Mouse (Mus musculus) stomach, embryonic 16.5 days (tissue): ENCODE measurements at regions not wholly inside any gene's neighbourhood (a gene's known extent, or its start where the extent isn't known, plus 50 kb on each side); places are given as distances from the start of the nearest gene placed in this dataset.

Source experiments
- ATAC-seq: fragments of 200-750 bp; cut with Nextera tagmentation; 2 replicates; pipeline ENCODE4 v1.8.0; 2017; ENCODE audit warnings: moderate number of reproducible peaks, moderate TSS enrichment; ENCODE audit not compliant: insufficient read depth, low FRiP score
- H3K27ac ChIP-seq: fragments of 300-500 bp; sonication (generic); 2 replicates; pipeline ENCODE4 v1.5.1; 2014; ENCODE audit warnings: low read length
- H3K27me3 ChIP-seq: fragments of 300-500 bp; sonication (generic); 2 replicates; pipeline ENCODE4 v1.6.1; 2014; ENCODE audit warnings: low read length, control low read depth, mixed read lengths; ENCODE audit not compliant: control insufficient read depth, insufficient read depth
- H3K36me3 ChIP-seq: fragments of 300-500 bp; sonication (generic); 2 replicates; pipeline ENCODE4 v1.6.1; 2014; ENCODE audit warnings: low read length; ENCODE audit not compliant: control insufficient read depth, insufficient read depth
- H3K4me1 ChIP-seq: fragments of 300-500 bp; sonication (generic); 2 replicates; pipeline ENCODE4 v1.6.1; 2014; ENCODE audit warnings: low read length, control low read depth, mixed read lengths; ENCODE audit not compliant: control insufficient read depth, insufficient read depth
- H3K4me2 ChIP-seq: fragments of 300-500 bp; sonication (generic); 2 replicates; pipeline ENCODE4 v1.6.1; 2014; ENCODE audit warnings: low read depth, low read length, mixed read lengths
- H3K4me3 ChIP-seq: fragments of 300-500 bp; sonication (generic); replicated peaks from 2 replicates; pipeline ENCODE4 v1.5.1; 2014; ENCODE audit warnings: mild to moderate bottlenecking, low read length
- H3K9ac ChIP-seq: fragments of 300-500 bp; sonication (generic); 2 replicates; pipeline ENCODE4 v1.6.1; 2014; ENCODE audit warnings: low read length
- H3K9me3 ChIP-seq: fragments of 300-500 bp; sonication (generic); replicated peaks from 2 replicates; pipeline ENCODE4 v1.6.1; 2016; ENCODE audit warnings: low read length, control low read depth; ENCODE audit not compliant: control insufficient read depth
- WGBS: fragments of 180-500 bp; shearing (Covaris S2); extraction: QIAGEN DNeasy Blood & Tissue Kit; methylation state at CpG from one replicate; pipeline ENCODE4 v1.1.7; 2014; 5-methylcytosine and 5-hydroxymethylcytosine counted together

DNA sequence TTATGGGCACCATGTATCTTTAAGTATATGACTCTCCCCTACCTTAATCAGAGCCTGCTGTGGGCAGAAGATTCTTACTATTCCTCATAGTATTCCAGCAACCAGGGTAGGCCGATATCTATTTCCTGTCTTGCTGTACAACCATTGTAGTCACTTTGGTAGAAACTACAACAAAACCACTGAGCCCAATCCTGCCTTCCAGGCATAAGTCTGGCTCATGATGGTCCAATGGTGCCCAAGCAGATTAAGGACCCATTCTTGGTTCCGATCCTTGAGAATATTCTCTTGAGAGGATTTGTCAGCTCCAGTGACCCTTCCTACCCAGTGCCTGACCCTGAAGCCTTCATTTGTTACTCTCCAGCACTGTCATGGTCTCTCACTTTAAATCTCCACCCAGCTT is 102.9 kb upstream of the Mylip start:
- Histone ChIP-seq H3K4me2 (no peak overlapping the region), H3K4me3 (no peak overlapping the region), H3K27me3 (no peaks in the 10 kb centered on the region), H3K36me3 (no peaks in the 10 kb centered on the region), H3K9ac (no peak overlapping the region), H3K4me1 (no peaks in the 10 kb centered on the region), H3K27ac (no peak overlapping the region), H3K9me3 (no peaks in the 10 kb centered on the region; the same call in 1 of the 2 replicates)
- 97% methylated on average over 2 of the region's 2 CpGs for WGBS
- ATAC-seq, result no peak

DNA sequence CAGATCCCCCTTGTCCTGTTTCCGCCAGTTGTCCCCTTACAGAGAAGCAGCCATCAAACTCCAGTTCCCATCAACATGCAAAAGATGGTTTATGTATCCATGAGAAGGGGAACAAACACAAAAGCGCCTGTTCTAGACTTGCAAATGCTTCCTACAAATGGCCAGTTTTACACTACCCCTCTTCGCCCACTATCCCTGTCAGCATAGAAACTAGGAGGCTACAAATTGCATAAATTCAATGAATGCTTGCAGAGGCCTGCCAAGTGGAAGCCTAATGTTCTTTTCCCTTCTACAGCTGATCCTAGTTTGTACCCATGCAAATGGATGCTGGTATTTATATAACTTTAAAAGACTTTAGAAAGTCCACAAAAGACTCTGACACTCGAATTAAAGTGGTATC is 102.3 kb upstream of the Mylip start:
- H3K4me2 ChIP-seq, result no peak overlapping the region
- WGBS, result 83% methylated on average over 4 of the region's 4 CpGs

DNA sequence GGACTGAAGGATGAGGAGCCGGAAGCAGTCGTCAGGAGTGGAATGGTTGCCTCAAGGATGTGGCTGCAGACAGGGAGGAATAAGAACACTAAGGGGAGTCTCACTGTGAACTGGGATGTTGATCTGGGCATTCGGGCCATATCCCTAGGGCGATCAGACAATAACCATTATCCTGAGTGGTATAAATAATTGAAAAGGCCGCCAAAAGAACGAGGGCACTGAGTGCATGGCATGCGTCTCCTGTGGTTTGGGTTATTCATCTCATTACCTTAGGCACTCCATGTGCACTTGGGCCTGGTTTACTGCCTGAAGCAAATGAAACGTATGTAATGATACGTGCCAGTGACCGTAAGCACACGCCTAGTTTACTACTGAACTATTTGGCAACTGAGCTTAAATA is 99.6 kb upstream of the Mylip start:
- H3K9ac ChIP-seq, result no peak overlapping the region
- ATAC-seq, result no peak
- H3K9me3 ChIP-seq, result no peaks in the 10 kb centered on the region; the same call in 1 of the 2 replicates
- 97% methylated on average over 11 of the region's 11 CpGs for WGBS
- no peaks in the 10 kb centered on the region for H3K4me1 ChIP-seq
- H3K4me3 ChIP-seq, result no peak overlapping the region
- no peaks in the 10 kb centered on the region for H3K36me3 ChIP-seq
- no peak overlapping the region for H3K4me2 ChIP-seq
- H3K27ac ChIP-seq, result no peak overlapping the region
- no peaks in the 10 kb centered on the region for H3K27me3 ChIP-seq

More for the DNA sequence above, 102.3 kb upstream of the Mylip start:
- H3K4me3 ChIP-seq, result no peak overlapping the region
- no peak overlapping the region for H3K9ac ChIP-seq
- H3K27ac ChIP-seq, result no peak overlapping the region
- no peaks in the 10 kb centered on the region for H3K27me3 ChIP-seq
- no peaks in the 10 kb centered on the region for H3K4me1 ChIP-seq
- no peaks in the 10 kb centered on the region for H3K36me3 ChIP-seq
- H3K9me3 ChIP-seq, result no peaks in the 10 kb centered on the region; the same call in 1 of the 2 replicates
- ATAC-seq, result no peak

DNA sequence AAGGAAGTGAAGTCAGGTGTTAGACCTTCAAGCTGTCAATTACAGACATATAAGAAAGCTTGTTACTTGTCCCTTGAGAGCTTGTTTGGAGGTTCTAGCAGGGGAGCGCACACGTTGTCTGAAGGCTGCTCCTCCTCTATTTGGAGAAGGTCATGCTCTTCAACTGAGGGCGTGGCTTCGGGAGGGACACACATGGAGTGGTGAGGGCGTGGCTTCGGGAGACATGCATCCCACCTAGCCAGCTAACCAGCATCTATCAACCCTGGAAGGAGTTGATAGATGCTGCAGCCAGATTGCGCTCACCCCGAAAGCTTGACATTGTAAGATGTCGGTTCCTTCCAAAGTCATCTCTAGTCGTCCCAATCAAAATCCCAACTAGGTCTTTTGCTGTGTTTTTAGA is 94.9 kb upstream of the Mylip start:
- 83% methylated on average over 10 of the region's 10 CpGs for WGBS
- Histone ChIP-seq H3K9ac (no peak overlapping the region), H3K27me3 (no peaks in the 10 kb centered on the region), H3K4me2 (no peak overlapping the region), H3K4me3 (no peak overlapping the region), H3K9me3 (no peaks in the 10 kb centered on the region; the same call in 1 of the 2 replicates), H3K27ac (no peak overlapping the region), H3K4me1 (no peaks in the 10 kb centered on the region), H3K36me3 (no peaks in the 10 kb centered on the region)
- ATAC-seq, result no peak

GRCm38 (mm10) chr13:45300610-45301009 is 88.9 kb upstream of the Mylip start:
- no peaks in the 10 kb centered on the region for H3K4me1 ChIP-seq
- 84% methylated on average over 8 of the region's 8 CpGs for WGBS
- no peak overlapping the region for H3K27ac ChIP-seq
- ATAC-seq, result no peak
- no peaks in the 10 kb centered on the region for H3K36me3 ChIP-seq
- no peak overlapping the region for H3K4me2 ChIP-seq
- H3K4me3 ChIP-seq, result no peak overlapping the region
- H3K9me3 ChIP-seq, result no peaks in the 10 kb centered on the region; the same call in 1 of the 2 replicates
- no peak overlapping the region for H3K9ac ChIP-seq
- no peaks in the 10 kb centered on the region for H3K27me3 ChIP-seq

- Histone ChIP-seq H3K9me3 (no peaks in the 10 kb centered on the region; the same call in 1 of the 2 replicates), H3K9ac (no peak overlapping the region), H3K36me3 (no peaks in the 10 kb centered on the region), H3K4me3 (no peak overlapping the region), H3K27me3 (no peaks in the 10 kb centered on the region), H3K4me2 (no peak overlapping the region), H3K4me1 (peaks cover 3% of the 10 kb centered on the region; the same call in 1 of the 2 replicates), H3K27ac (no peak overlapping the region)
- WGBS, result 79% methylated on average over 10 of the region's 10 CpGs
- ATAC-seq, result no peak
Measured at GRCm38 (mm10) chr13:45301191-45301905, 88.2 kb upstream of the Mylip start.

DNA sequence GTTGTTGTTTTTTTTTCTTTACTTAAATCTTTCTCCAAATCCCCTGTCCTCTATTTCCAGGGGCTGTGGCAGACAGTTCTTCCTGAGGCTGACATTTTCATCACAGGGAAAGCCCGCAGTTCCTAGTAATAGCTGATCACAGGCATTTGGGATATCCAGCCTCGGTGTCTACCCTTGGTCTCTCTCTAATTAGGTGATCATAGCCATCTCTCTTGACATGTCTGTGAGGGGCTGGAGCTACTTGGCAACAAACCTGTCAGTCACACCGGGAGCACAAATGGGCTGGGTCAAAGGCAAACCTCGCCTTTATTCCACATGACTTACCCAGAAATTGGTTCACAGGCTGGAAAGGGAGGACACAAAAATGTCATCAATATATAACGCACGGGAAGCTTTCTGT is 86.7 kb upstream of the Mylip start:
- no peak for ATAC-seq
- Histone ChIP-seq H3K9me3 (no peaks in the 10 kb centered on the region; the same call in 1 of the 2 replicates), H3K27me3 (no peaks in the 10 kb centered on the region), H3K36me3 (no peaks in the 10 kb centered on the region), H3K4me2 (no peak overlapping the region), H3K4me3 (no peak overlapping the region), H3K27ac (no peak overlapping the region), H3K9ac (no peak overlapping the region), H3K4me1 (peaks cover 4% of the 10 kb centered on the region; the same call in 1 of the 2 replicates)
- WGBS, result 78% methylated on average over 6 of the region's 6 CpGs

GRCm38 (mm10) chr13:45306177-45306576 is 83.4 kb upstream of the Mylip start:
- no peaks in the 10 kb centered on the region for H3K27me3 ChIP-seq
- H3K4me3 ChIP-seq, result no peak overlapping the region
- no peaks in the 10 kb centered on the region for H3K36me3 ChIP-seq
- peaks cover 4% of the 10 kb centered on the region; the same call in 1 of the 2 replicates for H3K4me1 ChIP-seq
- no peak overlapping the region for H3K4me2 ChIP-seq
- H3K9me3 ChIP-seq, result no peaks in the 10 kb centered on the region; the same call in 1 of the 2 replicates
- ATAC-seq, result peak; percentile 21; the same call in 1 of the 2 replicates
- 68% methylated on average over 5 of the region's 5 CpGs for WGBS
- no peak overlapping the region; the same call in 1 of the 2 replicates for H3K27ac ChIP-seq
- H3K9ac ChIP-seq, result no peak overlapping the region

DNA sequence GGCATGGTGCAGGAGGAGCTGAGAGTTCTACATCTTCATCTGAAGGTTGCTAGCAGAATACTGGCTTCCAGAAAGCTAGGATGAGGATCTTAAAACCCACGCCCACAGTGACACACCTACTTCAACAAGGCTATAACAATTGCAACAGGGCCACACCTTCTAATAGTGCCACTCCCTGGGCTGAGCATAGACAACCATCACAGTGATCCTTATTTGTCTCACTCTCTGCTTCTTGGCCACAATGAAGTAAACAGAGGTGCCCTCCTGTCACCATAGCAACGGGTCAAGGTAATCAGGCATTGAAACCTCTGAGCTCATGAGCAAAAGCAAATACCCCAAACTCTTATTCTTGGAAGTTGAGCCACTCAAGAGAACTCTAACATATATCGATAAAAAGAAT is 82.3 kb upstream of the Mylip start:
- Histone ChIP-seq H3K27me3 (no peaks in the 10 kb centered on the region), H3K4me2 (no peak overlapping the region), H3K4me3 (no peak overlapping the region), H3K27ac (no peak overlapping the region), H3K9me3 (no peaks in the 10 kb centered on the region), H3K9ac (no peak overlapping the region), H3K4me1 (peaks cover 4% of the 10 kb centered on the region; the same call in 1 of the 2 replicates), H3K36me3 (no peaks in the 10 kb centered on the region)
- ATAC-seq, result no peak
- 85% methylated on average over 3 of the region's 3 CpGs for WGBS
